In genomic region chr5:118747026-118747425, GRCm38 (mm10) we compare ENCODE assay signal across 13 mouse cellular contexts.
"Had no signal": no experiment of that assay in that cellular context is flagged by ENCODE, and none has a peak within 500 bp of the region (broad histone marks: within the 10 kb centered on the region; RNA-seq: fewer than 3 reads in every experiment).

No protein-coding gene starts in this region.

- H3K9ac ChIP-seq: liver, embryonic 12.5 days; liver, embryonic 14.5 days; neural tube, embryonic 12.5 days had no signal

- H3K4me2 ChIP-seq: liver, embryonic 12.5 days; midbrain, embryonic 11.5 days; neural tube, embryonic 12.5 days had no signal

- H3K27ac ChIP-seq: liver, embryonic 12.5 days; liver, embryonic 14.5 days; neural tube, embryonic 12.5 days had no signal

- ATAC-seq: liver, embryonic 12.5 days; midbrain, embryonic 16.5 days had no signal

- H3K4me1 ChIP-seq: liver, embryonic 12.5 days; neural tube, embryonic 12.5 days had no signal

- H3K27me3 ChIP-seq: liver, embryonic 12.5 days; neural tube, embryonic 12.5 days had no signal

- DNase-seq: lung, adult 18-20 months; midbrain, embryonic 14.5 days; right cerebral cortex, postnatal 14 days; right cerebral cortex, postnatal 4 days; spleen, adult 18-20 months; thymus, adult 18-20 months; thymus, postnatal 14 days; thymus, postnatal 36 days had no signal

- H3K9me3 ChIP-seq: liver, embryonic 12.5 days; neural tube, embryonic 12.5 days had no signal

- H3K4me3 ChIP-seq: liver, embryonic 12.5 days; neural tube, embryonic 12.5 days had no signal
